Mouse (Mus musculus) frontal cortex, adult (tissue): ENCODE measurements around the gene Pex5.
"Not testable (repeated sequence)": the region's sequence is repeated elsewhere in the genome, so short reads cannot be mapped to it uniquely, and the experiment has no call there.

Experiments used
- ATAC-seq: cut with Nextera tagmentation; 2 replicates; pipeline ENCODE4 v1.9.2; 2017; ENCODE audit warnings: mild to moderate bottlenecking, moderate library complexity, mixed read lengths; ENCODE audit not compliant: low TSS enrichment

Pex5 gene

GRCm38 (mm10) chr6:124427289-124427688, 12.4 kb upstream of the Pex5 start:
- peak; percentile 75 for ATAC-seq

- no peak; the same call in 1 of the 2 replicates for ATAC-seq
These were observed 11.7 kb upstream of the Pex5 start for GRCm38 (mm10) chr6:124426604-124427003.

GRCm38 (mm10) chr6:124425523-124425922, 10.7 kb upstream of the Pex5 start:
- no peak for ATAC-seq

GRCm38 (mm10) chr6:124425042-124425441, 10.2 kb upstream of the Pex5 start:
- ATAC-seq, result not testable (repeated sequence)

- ATAC-seq, result no peak
These were observed 9.2 kb upstream of the Pex5 start for GRCm38 (mm10) chr6:124424068-124424498.

GRCm38 (mm10) chr6:124418686-124419085, 3.8 kb upstream of the Pex5 start:
- ATAC-seq, result no peak

GRCm38 (mm10) chr6:124415347-124416088, 651 bp upstream of the Pex5 start:
- peak; percentile 82 for ATAC-seq

- peak; percentile 21 for ATAC-seq
These were observed 529 bp downstream of the Pex5 start for GRCm38 (mm10) chr6:124414150-124414926.

GRCm38 (mm10) chr6:124413770-124414149, 1.1 kb downstream of the Pex5 start:
- ATAC-seq, result no peak

- peak; percentile 51 for ATAC-seq
These were observed 6.5 kb downstream of the Pex5 start for GRCm38 (mm10) chr6:124408355-124408754.

GRCm38 (mm10) chr6:124407180-124407579, 7.7 kb downstream of the Pex5 start:
- no peak for ATAC-seq

- no peak for ATAC-seq
These were observed 8.5 kb downstream of the Pex5 start for GRCm38 (mm10) chr6:124406326-124406725.

- no peak for ATAC-seq
These were observed 15.1 kb downstream of the Pex5 start for GRCm38 (mm10) chr6:124399738-124400137.

GRCm38 (mm10) chr6:124394991-124395390, 19.9 kb downstream of the Pex5 start:
- ATAC-seq, result not testable (repeated sequence)

- ATAC-seq, result no peak
These were observed 34.7 kb downstream of the Pex5 start for GRCm38 (mm10) chr6:124380142-124380541.

- ATAC-seq, result peak; percentile 85
These were observed 35.5 kb downstream of the Pex5 start for GRCm38 (mm10) chr6:124379331-124379730.

- no peak for ATAC-seq
These were observed 37.2 kb downstream of the Pex5 start for GRCm38 (mm10) chr6:124377494-124378255.

GRCm38 (mm10) chr6:124376311-124376710, 38.6 kb downstream of the Pex5 start:
- no peak for ATAC-seq

- ATAC-seq, result no peak
These were observed 39.4 kb downstream of the Pex5 start for GRCm38 (mm10) chr6:124375435-124375884.

GRCm38 (mm10) chr6:124374683-124375082, 40.2 kb downstream of the Pex5 start:
- ATAC-seq, result no peak

- ATAC-seq, result no peak
These were observed 41.2 kb downstream of the Pex5 start for GRCm38 (mm10) chr6:124373584-124374206.

GRCm38 (mm10) chr6:124364328-124364727, 50.5 kb downstream of the Pex5 start:
- peak; percentile 73 for ATAC-seq
